In the genomic region with DNA sequence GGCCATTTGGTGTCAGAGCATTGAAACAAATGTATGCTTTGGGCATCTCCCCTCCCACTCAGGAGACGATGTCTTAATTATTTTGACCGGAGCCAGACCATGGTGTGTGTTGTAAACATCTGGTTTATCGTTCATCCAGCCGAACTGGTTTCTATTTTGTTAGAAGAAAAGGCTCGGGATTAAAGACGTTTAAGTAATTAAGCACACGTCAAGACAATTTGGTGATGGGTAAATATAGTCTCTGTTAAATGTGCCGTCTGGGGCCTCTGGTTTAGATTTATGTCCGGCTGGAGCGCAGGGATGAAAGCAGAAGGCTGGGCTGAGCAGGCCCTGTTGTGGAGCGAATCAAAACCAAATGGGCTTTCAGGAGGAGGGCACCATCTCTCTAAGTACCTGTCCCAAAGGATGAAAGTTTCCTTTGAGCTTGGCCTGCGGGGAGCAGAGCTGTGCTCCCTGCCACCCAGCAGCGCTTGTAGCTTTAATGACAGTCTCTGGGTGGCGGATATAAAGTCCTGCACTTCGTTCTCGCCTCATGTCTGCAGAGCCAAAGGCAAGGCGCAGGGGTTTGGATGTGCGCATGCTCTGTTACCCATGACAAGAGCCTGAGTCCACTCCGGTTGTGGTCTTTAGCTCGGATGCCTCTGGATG, we compare ENCODE assay signal across 15 mouse cellular contexts.
DNase-seq lines count a peak whose midpoint lies in the region; ATAC-seq and TF ChIP-seq lines count a peak whose summit lies in the region.
"Had no signal": no experiment of that assay in that cellular context is flagged by ENCODE, and none has a peak within 500 bp of the region (broad histone marks: within the 10 kb centered on the region; RNA-seq: fewer than 3 reads in every experiment).

No protein-coding gene starts in this region.

- no peaks in the 10 kb centered on the region for H3K9me3 ChIP-seq in midbrain, embryonic 16.5 days (replicated peaks; ENCODE audit: control insufficient read depth, low read length, poor library complexity, severe bottlenecking)
- H3K9me3 ChIP-seq: liver, embryonic 13.5 days had no signal

- WGBS in midbrain, embryonic 16.5 days: 46% methylated on average over 20 of the region's 20 CpGs

- H3K36me3 ChIP-seq in midbrain, embryonic 16.5 days (ENCODE audit: control insufficient read depth, insufficient read depth, low read length): no peaks in the 10 kb centered on the region
- H3K36me3 ChIP-seq: liver, embryonic 13.5 days had no signal

- intact Hi-C loops in gastrocnemius, adult 2 months (cut with DNase I): no loop called here
- intact Hi-C loops in heart, postnatal 25 days (cut with DNase I): no loop called here

- H3K4me2 ChIP-seq in midbrain, embryonic 16.5 days (ENCODE audit: low read length): peak overlapping the region; percentile 36
- H3K4me2 ChIP-seq: heart, embryonic 11.5 days; liver, embryonic 13.5 days had no signal

- H3K27ac ChIP-seq in gastrocnemius, adult 2 months: no peak overlapping the region
- no peak overlapping the region for H3K27ac ChIP-seq in midbrain, embryonic 16.5 days (ENCODE audit: low read length)
- H3K27ac ChIP-seq: liver, embryonic 13.5 days had no signal

- ATAC-seq in midbrain, embryonic 16.5 days: no peak
- ATAC-seq: forebrain, postnatal 0 days had no signal

- no peaks in the 10 kb centered on the region for H3K4me1 ChIP-seq in midbrain, embryonic 16.5 days (ENCODE audit: control insufficient read depth, insufficient read depth, low read length)
- H3K4me1 ChIP-seq: liver, embryonic 13.5 days had no signal

- no peak for TF ChIP-seq CTCF in gastrocnemius, adult 2 months (IDR thresholded peaks at IDR 0.05)

- H3K4me3 ChIP-seq in gastrocnemius, adult 2 months: peak overlapping the region; percentile 43
- no peak overlapping the region for H3K4me3 ChIP-seq in midbrain, embryonic 16.5 days (ENCODE audit: low read depth, low read length)
- H3K4me3 ChIP-seq: liver, embryonic 13.5 days; myocyte had no signal

- H3K27me3 ChIP-seq in midbrain, embryonic 16.5 days (ENCODE audit: control insufficient read depth, insufficient read depth, low read depth, low read length): no peaks in the 10 kb centered on the region
- H3K27me3 ChIP-seq: liver, embryonic 13.5 days had no signal

- DNase-seq in gastrocnemius, adult 2 months: no peak
- DNase-seq in gastrocnemius, postnatal 4 days (ENCODE audit: low spot score in 2 of 2): no peak
- DNase-seq in right cerebral cortex, postnatal 4 days: peak; percentile 2
- DNase-seq in right cerebral cortex, adult 18-20 months: no peak
- DNase-seq in spleen, postnatal 36 days (ENCODE audit: low spot score in 2 of 2): no peak
- DNase-seq in urinary bladder, postnatal 25 days (ENCODE audit: low spot score): no peak
- no peak for DNase-seq in heart, postnatal 25 days (ENCODE audit: low spot score)
- DNase-seq: adrenal gland, adult 8-10 months; cerebellum, adult 9-11 months; forebrain, postnatal 0 days; liver, embryonic 13.5 days; spleen, adult 18-20 months had no signal

- H3K9ac ChIP-seq in midbrain, embryonic 16.5 days (ENCODE audit: low read depth, low read length): no peak overlapping the region
- H3K9ac ChIP-seq: forebrain, postnatal 0 days; liver, embryonic 13.5 days had no signal
